Mouse (Mus musculus) heart, embryonic 13.5 days (tissue): Measurements from ENCODE around the gene Gse1. TPM values are rescaled to one million over a fixed set of nuclear protein-coding genes. Genes with fewer than 3 reads are reported as not detected.

Experiments
- ATAC-seq: fragments of 200-750 bp; cut with Nextera tagmentation; 2 replicates; pipeline ENCODE4 v1.8.0; 2017; ENCODE audit warnings: moderate TSS enrichment; ENCODE audit not compliant: insufficient number of reproducible peaks, low FRiP score, low TSS enrichment; ENCODE audit errors: extremely low read depth
- H3K27ac ChIP-seq: fragments of 300-500 bp; sonication (generic); replicated peaks from 2 replicates; pipeline ENCODE4 v1.5.1; 2015; ENCODE audit warnings: moderate library complexity, mild to moderate bottlenecking, inconsistent platforms
- H3K27me3 ChIP-seq: fragments of 300-500 bp; sonication (generic); replicated peaks from 2 replicates; pipeline ENCODE4 v1.6.1; 2015; ENCODE audit warnings: mild to moderate bottlenecking, inconsistent platforms
- H3K36me3 ChIP-seq: fragments of 300-500 bp; sonication (generic); 2 replicates; pipeline ENCODE4 v1.6.1; 2015; ENCODE audit warnings: mild to moderate bottlenecking, inconsistent platforms
- H3K4me1 ChIP-seq: fragments of 300-500 bp; sonication (generic); 2 replicates; pipeline ENCODE4 v1.6.1; 2015; ENCODE audit warnings: inconsistent platforms
- H3K4me2 ChIP-seq: fragments of 300-500 bp; sonication (generic); 2 replicates; pipeline ENCODE4 v1.6.1; 2015; ENCODE audit warnings: inconsistent platforms, mild to moderate bottlenecking, moderate library complexity
- H3K4me3 ChIP-seq: fragments of 300-500 bp; sonication (generic); 2 replicates; pipeline ENCODE4 v1.5.1; 2015; ENCODE audit warnings: moderate library complexity, mild to moderate bottlenecking, inconsistent platforms
- H3K9ac ChIP-seq: fragments of 300-500 bp; sonication (generic); 2 replicates; pipeline ENCODE4 v1.6.1; 2015; ENCODE audit warnings: inconsistent platforms, mild to moderate bottlenecking, moderate library complexity
- H3K9me3 ChIP-seq: fragments of 300-500 bp; sonication (generic); 2 replicates; pipeline ENCODE4 v1.6.1; 2016; ENCODE audit warnings: inconsistent platforms
- WGBS: fragments of 180-500 bp; shearing (Covaris S2); methylation state at CpG from one replicate; pipeline ENCODE4 v1.1.7; 2015; ENCODE audit warnings: mixed read lengths; 5-methylcytosine and 5-hydroxymethylcytosine counted together
- polyA plus RNA-seq: library from polyadenylated mRNA; unstranded; fragments of >200 nt; fragmentation: Nextera tagmentation; extraction: Ambion mirVana; gene quantifications from 2 replicates; pipeline ENCODE4 v1.2.1, GENCODE M21; 2015

Gene Gse1
- polyA plus RNA-seq, 1 experiment from 2014 or later = 8.5 TPM

DNA sequence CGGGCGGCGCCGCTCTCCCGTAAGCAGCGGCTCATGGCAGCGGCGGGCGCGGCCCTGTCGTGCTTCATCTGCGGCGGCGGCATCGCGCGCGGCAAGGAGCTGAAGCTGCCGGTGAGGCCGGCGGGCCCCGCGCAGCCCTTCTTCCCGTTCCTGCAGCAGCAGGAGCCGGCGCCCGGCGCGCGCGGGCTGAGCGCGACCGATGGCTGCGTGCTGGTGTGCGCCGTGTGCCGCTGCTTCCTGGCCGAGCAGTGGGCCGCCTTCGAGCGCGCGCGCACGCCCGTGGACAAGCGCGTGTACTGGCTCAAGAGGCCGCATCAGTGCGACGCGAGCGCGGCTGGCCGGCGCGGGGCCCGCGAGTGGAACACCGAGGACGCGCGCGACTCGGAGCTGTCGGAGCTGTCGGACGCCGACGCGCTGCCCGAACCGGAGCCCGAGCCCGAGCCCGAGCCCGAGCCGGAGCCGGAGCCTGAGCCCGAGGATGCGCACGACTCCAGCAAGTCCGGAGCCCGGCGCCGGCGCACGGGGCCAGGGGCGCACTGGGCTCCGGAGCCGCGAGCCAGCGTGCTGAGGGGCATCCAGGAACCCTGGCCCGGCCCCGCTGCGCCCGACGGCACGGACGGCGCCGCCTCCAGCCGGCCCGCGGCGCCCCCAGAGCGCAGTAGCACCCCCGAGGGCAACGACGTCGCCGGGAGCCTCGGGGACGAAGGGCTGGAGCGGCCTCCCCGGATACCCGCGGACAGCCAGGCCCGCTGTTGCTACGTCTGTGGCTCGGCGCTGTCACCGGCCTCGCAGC, 721 bp downstream of the Gse1 start:
- Histone ChIP-seq H3K27me3 (peaks cover 42% of the 10 kb centered on the region), H3K9me3 (no peaks in the 10 kb centered on the region), H3K4me3 (peak overlapping the region; percentile 69), H3K4me2 (peak overlapping the region; percentile 80), H3K36me3 (no peaks in the 10 kb centered on the region), H3K27ac (no peak overlapping the region), H3K4me1 (peaks cover 83% of the 10 kb centered on the region), H3K9ac (peak overlapping the region; percentile 85)
- WGBS = under 1% methylated on average over 120 of the region's 125 CpGs
- ATAC-seq = no peak

- ATAC-seq = no peak
- peak overlapping the region; percentile 80 for H3K4me2 ChIP-seq
- 0% methylated on average over 20 of the region's 22 CpGs for WGBS
- H3K27ac ChIP-seq = no peak overlapping the region
- H3K4me3 ChIP-seq = peak overlapping the region; percentile 69
- H3K4me1 ChIP-seq = peaks cover 87% of the 10 kb centered on the region
- H3K36me3 ChIP-seq = no peaks in the 10 kb centered on the region
- peak overlapping the region; percentile 85 for H3K9ac ChIP-seq
- peaks cover 42% of the 10 kb centered on the region for H3K27me3 ChIP-seq
- no peaks in the 10 kb centered on the region for H3K9me3 ChIP-seq
Observed at GRCm38 (mm10) chr8:120229574-120229916, 1.3 kb downstream of the Gse1 start.

DNA sequence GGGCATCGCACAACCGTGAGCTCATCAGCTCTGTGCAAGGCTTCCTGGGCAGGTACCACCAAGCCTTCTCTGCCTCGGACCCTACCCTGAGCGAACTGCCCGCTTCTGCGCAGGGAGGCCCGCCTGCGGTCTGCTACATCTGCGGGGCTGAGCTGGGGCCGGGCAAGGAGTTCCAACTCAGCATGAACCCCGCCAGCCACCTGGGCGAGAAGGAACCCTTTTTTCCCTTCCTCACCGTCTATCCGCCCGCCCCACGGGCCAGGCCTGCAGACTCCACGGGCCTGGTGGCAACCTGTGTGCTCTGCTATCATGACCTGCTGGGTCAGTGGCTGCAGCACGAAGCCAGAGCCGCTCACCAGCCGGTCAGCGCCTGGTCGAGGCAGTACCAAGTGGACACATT, 1.8 kb downstream of the Gse1 start:
- peak overlapping the region; percentile 69 for H3K4me3 ChIP-seq
- H3K9me3 ChIP-seq = no peaks in the 10 kb centered on the region
- no peaks in the 10 kb centered on the region for H3K36me3 ChIP-seq
- peaks cover 42% of the 10 kb centered on the region for H3K27me3 ChIP-seq
- 19% methylated on average over 22 of the region's 22 CpGs for WGBS
- peaks cover 88% of the 10 kb centered on the region for H3K4me1 ChIP-seq
- no peak for ATAC-seq
- H3K9ac ChIP-seq = peak overlapping the region; percentile 85
- peak overlapping the region; percentile 80 for H3K4me2 ChIP-seq
- no peak overlapping the region for H3K27ac ChIP-seq

GRCm38 (mm10) chr8:120230715-120231614, 2.7 kb downstream of the Gse1 start:
- ATAC-seq = no peak
- Histone ChIP-seq H3K9me3 (no peaks in the 10 kb centered on the region), H3K4me2 (peak overlapping the region; percentile 80), H3K27me3 (peaks cover 42% of the 10 kb centered on the region), H3K36me3 (peaks cover 4% of the 10 kb centered on the region; the same call in 1 of the 2 replicates), H3K27ac (no peak overlapping the region), H3K4me1 (peaks cover 83% of the 10 kb centered on the region), H3K9ac (peak overlapping the region; percentile 85), H3K4me3 (peak overlapping the region; percentile 69)
- 49% methylated on average over 18 of the region's 18 CpGs for WGBS

GRCm38 (mm10) chr8:120231870-120232269, 3.6 kb downstream of the Gse1 start:
- Histone ChIP-seq H3K36me3 (peaks cover 6% of the 10 kb centered on the region; the same call in 1 of the 2 replicates), H3K9me3 (no peaks in the 10 kb centered on the region), H3K27me3 (peaks cover 42% of the 10 kb centered on the region), H3K4me1 (peaks cover 74% of the 10 kb centered on the region), H3K9ac (peak overlapping the region; percentile 85), H3K4me3 (peak overlapping the region; percentile 69), H3K4me2 (peak overlapping the region; percentile 80), H3K27ac (no peak overlapping the region)
- WGBS = 56% methylated on average over 3 of the region's 3 CpGs
- no peak for ATAC-seq

DNA sequence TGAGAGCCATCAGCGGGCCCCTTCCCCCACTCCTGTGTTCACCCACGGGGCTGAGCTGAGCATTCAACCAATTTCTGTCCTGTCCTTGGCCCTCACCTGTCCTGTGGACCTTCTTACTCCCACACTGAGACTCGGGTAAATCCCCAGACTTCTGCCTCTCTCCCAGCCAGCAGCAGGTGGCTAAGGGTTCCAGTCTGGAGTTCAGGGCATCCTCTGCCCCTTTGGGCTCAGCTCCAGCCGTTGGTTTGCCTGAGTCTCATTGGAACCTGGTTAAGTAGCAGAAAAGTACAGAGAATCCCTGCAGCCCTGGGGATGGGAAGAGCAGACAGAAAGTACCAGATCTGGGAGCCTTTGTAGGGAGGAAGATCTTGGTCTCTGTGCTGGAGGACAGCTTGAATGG, 4.1 kb downstream of the Gse1 start:
- H3K9me3 ChIP-seq = no peaks in the 10 kb centered on the region
- H3K9ac ChIP-seq = peak overlapping the region; percentile 65
- ATAC-seq = no peak
- peaks cover 69% of the 10 kb centered on the region for H3K4me1 ChIP-seq
- 45% methylated on average over 4 of the region's 4 CpGs for WGBS
- H3K27ac ChIP-seq = no peak overlapping the region
- H3K4me2 ChIP-seq = peak overlapping the region; percentile 80
- H3K36me3 ChIP-seq = peaks cover 6% of the 10 kb centered on the region; the same call in 1 of the 2 replicates
- peak overlapping the region; percentile 69 for H3K4me3 ChIP-seq
- H3K27me3 ChIP-seq = peaks cover 42% of the 10 kb centered on the region

DNA sequence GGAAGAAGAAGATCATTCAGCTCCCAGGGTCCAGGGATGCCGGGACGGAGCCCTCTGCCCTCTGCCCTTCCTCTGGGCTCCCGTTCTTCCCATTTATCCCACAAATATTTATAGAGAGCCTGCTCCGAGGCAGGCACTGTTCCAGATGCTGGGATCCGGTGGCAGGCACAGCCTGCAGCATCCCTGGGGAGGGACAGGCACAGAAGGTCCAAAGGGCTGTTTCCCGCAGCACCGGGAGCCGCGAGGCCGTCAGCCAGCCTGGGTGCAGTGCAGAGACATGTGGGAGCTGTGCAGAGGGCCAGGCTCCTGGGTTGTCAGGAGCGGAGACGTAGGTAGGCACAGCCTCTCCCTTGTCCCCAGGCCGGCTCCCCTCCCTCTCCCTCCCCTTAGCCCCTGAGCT, 4.7 kb downstream of the Gse1 start:
- H3K9ac ChIP-seq = peak overlapping the region; percentile 65
- no peak overlapping the region for H3K27ac ChIP-seq
- H3K36me3 ChIP-seq = peaks cover 10% of the 10 kb centered on the region; the same call in 1 of the 2 replicates
- peaks cover 64% of the 10 kb centered on the region for H3K4me1 ChIP-seq
- peak overlapping the region; percentile 69 for H3K4me3 ChIP-seq
- H3K27me3 ChIP-seq = peaks cover 38% of the 10 kb centered on the region
- no peak for ATAC-seq
- WGBS = 50% methylated on average over 13 of the region's 13 CpGs
- H3K9me3 ChIP-seq = no peaks in the 10 kb centered on the region
- peak overlapping the region; percentile 80 for H3K4me2 ChIP-seq

DNA sequence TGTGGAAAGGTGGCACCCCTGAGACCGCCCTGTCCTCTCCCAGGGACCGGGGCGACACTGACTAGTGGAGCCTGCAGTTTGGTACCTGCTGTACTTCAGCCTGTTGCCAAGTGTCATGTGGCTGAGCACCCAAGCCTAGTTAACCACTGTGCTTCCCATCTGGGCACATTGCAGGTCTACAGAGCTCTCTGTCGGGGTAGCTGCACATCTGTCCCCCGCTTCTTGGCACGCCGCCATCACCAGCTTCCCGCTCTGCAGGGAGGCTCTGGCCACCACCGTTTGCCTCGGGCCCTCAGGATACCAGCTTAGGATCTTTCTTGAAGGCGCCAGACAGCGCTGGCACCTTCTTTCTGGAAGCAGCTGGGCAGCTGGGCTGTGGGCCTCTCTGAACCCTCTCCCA, 6.2 kb downstream of the Gse1 start:
- WGBS = 53% methylated on average over 12 of the region's 12 CpGs
- H3K4me1 ChIP-seq = peaks cover 58% of the 10 kb centered on the region

GRCm38 (mm10) chr8:120234866-120235265, 6.6 kb downstream of the Gse1 start:
- H3K27me3 ChIP-seq = peaks cover 26% of the 10 kb centered on the region
- no peak overlapping the region for H3K27ac ChIP-seq
- H3K4me1 ChIP-seq = peaks cover 54% of the 10 kb centered on the region
- H3K4me3 ChIP-seq = no peak overlapping the region
- H3K9ac ChIP-seq = peak overlapping the region; percentile 54
- WGBS = 62% methylated on average over 8 of the region's 8 CpGs
- peak overlapping the region; percentile 16; the same call in 1 of the 2 replicates for H3K4me2 ChIP-seq
- peaks cover 12% of the 10 kb centered on the region; the same call in 1 of the 2 replicates for H3K36me3 ChIP-seq
- H3K9me3 ChIP-seq = no peaks in the 10 kb centered on the region
- ATAC-seq = no peak

More for the DNA sequence above, 6.2 kb downstream of the Gse1 start:
- Histone ChIP-seq H3K36me3 (peaks cover 12% of the 10 kb centered on the region; the same call in 1 of the 2 replicates), H3K9me3 (no peaks in the 10 kb centered on the region), H3K9ac (peak overlapping the region; percentile 54), H3K4me3 (no peak overlapping the region), H3K4me2 (peak overlapping the region; percentile 16), H3K27me3 (peaks cover 30% of the 10 kb centered on the region), H3K27ac (no peak overlapping the region)
- no peak for ATAC-seq

DNA sequence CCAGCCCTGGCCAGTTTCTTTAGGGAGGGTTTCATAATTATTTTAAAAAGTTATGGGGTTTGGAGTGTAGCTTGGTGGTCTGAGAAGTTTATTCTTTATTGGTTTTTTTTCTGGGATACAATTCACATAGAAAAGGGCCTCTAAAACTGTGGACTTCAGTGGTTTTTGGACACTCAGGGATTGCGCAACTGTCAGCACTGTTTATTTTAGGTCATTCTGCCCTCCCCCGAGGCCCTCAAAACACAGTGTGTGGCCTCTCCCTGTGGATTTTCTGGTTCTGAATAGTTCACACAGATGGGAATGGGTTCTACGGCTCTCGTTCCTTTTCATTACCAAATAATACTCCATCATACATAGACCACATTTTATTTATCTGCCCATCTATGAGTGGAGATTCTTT, 15.0 kb downstream of the Gse1 start:
- Histone ChIP-seq H3K9ac (no peak overlapping the region), H3K4me3 (no peak overlapping the region), H3K4me2 (no peak overlapping the region), H3K4me1 (no peaks in the 10 kb centered on the region), H3K9me3 (peaks cover 8% of the 10 kb centered on the region; the same call in 1 of the 2 replicates), H3K36me3 (0 out of 2 replicates have a peak, but pooled peaks cover 13% of the 10 kb centered on the region), H3K27me3 (no peaks in the 10 kb centered on the region), H3K27ac (no peak overlapping the region)
- ATAC-seq = no peak
- WGBS = 89% methylated on average over 4 of the region's 4 CpGs

DNA sequence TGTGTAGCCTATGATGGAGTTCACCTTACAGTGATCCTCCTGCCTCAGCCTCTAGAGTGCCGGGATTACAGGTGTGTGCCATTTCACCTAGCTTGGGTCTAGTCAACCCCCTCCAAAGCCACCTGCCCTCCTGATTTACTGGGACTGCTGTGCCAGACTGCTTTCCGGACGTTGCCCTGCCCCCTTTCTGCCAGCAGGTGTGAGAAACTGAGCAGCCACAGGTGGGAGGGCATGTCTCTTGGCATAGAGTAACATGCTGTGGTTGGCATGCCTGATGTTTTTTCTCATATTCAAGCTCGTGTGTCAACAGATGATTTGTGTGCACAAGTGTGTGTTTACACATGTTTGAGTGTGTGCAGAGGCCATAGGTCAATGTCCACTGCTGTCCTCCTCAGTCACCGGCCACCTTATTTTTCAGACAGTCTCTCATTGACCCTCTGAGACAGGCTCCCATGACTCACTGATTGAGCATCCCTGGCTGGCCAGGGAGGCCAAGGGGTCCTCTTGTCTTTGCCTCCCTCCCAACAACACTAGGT, 15.7 kb downstream of the Gse1 start:
- Histone ChIP-seq H3K27me3 (no peaks in the 10 kb centered on the region), H3K4me1 (no peaks in the 10 kb centered on the region), H3K9me3 (peaks cover 8% of the 10 kb centered on the region; the same call in 1 of the 2 replicates), H3K27ac (no peak overlapping the region), H3K4me3 (no peak overlapping the region), H3K36me3 (0 out of 2 replicates have a peak, but pooled peaks cover 13% of the 10 kb centered on the region), H3K9ac (no peak overlapping the region), H3K4me2 (no peak overlapping the region)
- 83% methylated on average over 5 of the region's 5 CpGs for WGBS
- no peak for ATAC-seq
